In genomic region chr7:99249582-99249911, GRCm38 (mm10) we compare ENCODE assay signal across 8 mouse cellular contexts. TPM values are rescaled to one million over a fixed set of nuclear protein-coding genes. Genes with fewer than 3 reads are reported as not detected.
A peak's percentile ranks its signal among the peaks of the same experiment; 100 is the strongest.
DNase-seq lines count a peak whose midpoint lies in the region; ATAC-seq and TF ChIP-seq lines count a peak whose summit lies in the region.

No protein-coding gene starts in this region.

- H3K27me3 ChIP-seq in embryonic facial prominence, embryonic 10.5 days (replicated peaks; ENCODE audit: low read depth, poor library complexity, severe bottlenecking), result peaks cover 42% of the 10 kb centered on the region
- H3K27me3 ChIP-seq in small intestine, adult 2 months (ENCODE audit: control insufficient read depth, insufficient read depth, low read length), result no peaks in the 10 kb centered on the region; the same call in none of the 2 replicates

- H3K27ac ChIP-seq in embryonic facial prominence, embryonic 10.5 days (replicated peaks), result no peak overlapping the region
- no peak overlapping the region for H3K27ac ChIP-seq in small intestine, adult 2 months (ENCODE audit: insufficient read depth, low read depth, low read length)

- peak; percentile 30 for DNase-seq in gastrocnemius, postnatal 10 days
- no peak for DNase-seq in gastrocnemius, postnatal 4 days (ENCODE audit: low spot score in 2 of 2)
- peak; percentile 31 for DNase-seq in T-cell, adult 2 months (ENCODE audit: low spot score)
- peak; percentile 71 for DNase-seq in embryonic facial prominence, embryonic 10.5 days (ENCODE audit: low spot score)
- DNase-seq in heart, postnatal 14 days, result peak; percentile 27 to 62
- DNase-seq in kidney, postnatal 4 days, result peak; percentile 50 to 66

- no peak for TF ChIP-seq POLR2A in small intestine, adult 2 months (IDR thresholded peaks at IDR 0.05; ENCODE audit: low read depth, low read length)

- no peaks in the 10 kb centered on the region for H3K9me3 ChIP-seq in embryonic facial prominence, embryonic 10.5 days

- peaks cover 20% of the 10 kb centered on the region for H3K4me1 ChIP-seq in embryonic facial prominence, embryonic 10.5 days
- peaks cover 3% of the 10 kb centered on the region; the same call in 1 of the 2 replicates for H3K4me1 ChIP-seq in small intestine, adult 2 months (ENCODE audit: control insufficient read depth, insufficient read depth, insufficient read length, low read length)

- H3K4me3 ChIP-seq in embryonic facial prominence, embryonic 10.5 days, result peak overlapping the region; percentile 62
- H3K4me3 ChIP-seq in small intestine, adult 2 months (ENCODE audit: low read depth, low read length), result peak overlapping the region; percentile 21; the same call in 1 of the 2 replicates

- intact Hi-C loops in heart, postnatal 14 days (cut with DNase I), result no loop called here

- WGBS in embryonic facial prominence, embryonic 10.5 days, result 1% methylated on average over 10 of the region's 10 CpGs
- 2% methylated on average over 10 of the region's 10 CpGs for WGBS in small intestine, adult 2 months

- peak; percentile 89; the same call in 1 of the 2 replicates for TF ChIP-seq CTCF in small intestine, adult 2 months (IDR thresholded peaks at IDR 0.05; ENCODE audit: extremely low read depth, insufficient read length, insufficient replicate concordance, low read depth, low read length)

- ATAC-seq in megakaryocyte-erythroid progenitor cell, adult 5-6 weeks (replicated peaks; ENCODE audit: low FRiP score, low TSS enrichment, poor library complexity, severe bottlenecking), result peak; percentile 83

- no peaks in the 10 kb centered on the region for H3K36me3 ChIP-seq in embryonic facial prominence, embryonic 10.5 days (replicated peaks)
- H3K36me3 ChIP-seq in small intestine, adult 2 months (ENCODE audit: control insufficient read depth, insufficient read depth, low read length), result no peaks in the 10 kb centered on the region

RNA-seq across cellular contexts. Expression of gene Mogat2, which starts 11.1 kb away (rescaled TPM):
- under 1 TPM in 1 of 2 experiments, not detected in 1; 0.41 TPM for total RNA-seq in gastrocnemius, postnatal 10 days (2021)
- under 1 TPM; 0.15 to 0.16 TPM for total RNA-seq in gastrocnemius, postnatal 4 days (2021)
- 38.5 and 46.1 TPM in 2 replicates for polyA plus RNA-seq in embryonic facial prominence, embryonic 10.5 days (2016; fragmentation: Nextera tagmentation; extraction: Ambion mirVana)
- total RNA-seq in heart, postnatal 14 days (2021), result not detected
- 0.27 TPM in 1 of 2 replicates, not detected in the other for total RNA-seq in megakaryocyte-erythroid progenitor cell, adult 5-6 weeks (2014; fragmentation: Nextera tagmentation)
- total RNA-seq in megakaryocyte-erythroid progenitor cell, adult 5-6 weeks (2017), result not detected in 2 replicates
- polyA plus RNA-seq in small intestine, adult 2 months (2012; rRNA removed), result 377 and 652 TPM in 2 replicates

RNA-seq across cellular contexts. Expression of gene Map6, which starts 17.7 kb away (rescaled TPM):
- total RNA-seq in gastrocnemius, postnatal 10 days (2021), result 1 to 10 TPM; 5.6 to 7.0 TPM
- total RNA-seq in gastrocnemius, postnatal 4 days (2021), result 10 to 100 TPM in 1 of 2 experiments, 1 to 10 TPM in 1; 8.3 to 11.5 TPM
- polyA plus RNA-seq in embryonic facial prominence, embryonic 10.5 days (2016; fragmentation: Nextera tagmentation; extraction: Ambion mirVana), result 10.2 and 13.4 TPM in 2 replicates
- total RNA-seq in heart, postnatal 14 days (2021), result 1 to 10 TPM; 3.0 to 4.3 TPM
- total RNA-seq in megakaryocyte-erythroid progenitor cell, adult 5-6 weeks (2014; fragmentation: Nextera tagmentation), result not detected in 2 replicates
- not detected in 2 replicates for total RNA-seq in megakaryocyte-erythroid progenitor cell, adult 5-6 weeks (2017)
- polyA plus RNA-seq in small intestine, adult 2 months (2012; rRNA removed), result 1.1 and 1.2 TPM in 2 replicates

Comparison
In these comparisons a context has a peak if more than half of its experiments do, and no peak if none do; other contexts are left out.
1. DNase-seq: peak in gastrocnemius, postnatal 10 days (single experiment), T-cell, adult 2 months (single experiment), embryonic facial prominence, embryonic 10.5 days (single experiment), heart, postnatal 14 days (2 of 2) and kidney, postnatal 4 days (2 of 2); none in gastrocnemius, postnatal 4 days (0 of 2).